Mouse (Mus musculus): Measurements from ENCODE around the gene Casp9.
A peak's percentile ranks its signal among the peaks of the same experiment; 100 is the strongest.

Casp9 gene

DNA sequence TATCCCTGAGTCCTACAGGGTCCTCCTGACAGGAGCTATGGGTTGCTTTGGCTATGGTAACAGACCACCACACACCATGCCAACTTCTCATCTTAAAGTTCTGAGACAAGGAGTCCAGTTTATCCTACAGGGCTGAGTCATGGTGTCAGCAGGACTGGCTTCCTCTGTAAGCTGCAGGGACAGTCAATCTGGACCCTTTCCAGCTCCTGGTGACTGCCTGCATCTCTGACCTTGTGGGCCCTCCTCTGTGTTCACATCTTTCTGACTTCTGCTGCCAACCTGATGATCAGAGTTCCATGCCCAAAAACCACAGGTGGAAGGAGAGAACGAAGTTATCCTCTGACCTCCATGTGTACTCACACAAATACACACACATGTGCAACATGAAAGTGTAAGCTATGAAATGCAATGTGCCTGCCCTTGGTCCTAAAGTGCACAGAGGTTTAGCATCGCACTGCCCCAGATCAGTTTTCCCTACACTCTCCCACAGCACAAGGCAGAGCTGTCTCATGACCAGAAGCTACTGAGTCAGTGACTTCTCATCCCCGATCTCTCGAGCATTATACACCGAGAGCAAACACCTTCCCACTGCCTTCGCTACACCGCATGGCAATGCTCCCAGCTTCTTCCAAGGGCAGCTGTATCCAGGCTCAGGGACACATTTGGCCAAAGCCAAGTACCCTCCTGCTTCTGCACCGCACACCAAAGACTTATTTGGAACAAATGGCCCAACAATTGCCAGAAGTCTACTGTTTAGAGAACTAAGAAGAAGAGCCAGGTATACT, 12.0 kb upstream of the Casp9 start:
- DNase-seq = no peak

DNA sequence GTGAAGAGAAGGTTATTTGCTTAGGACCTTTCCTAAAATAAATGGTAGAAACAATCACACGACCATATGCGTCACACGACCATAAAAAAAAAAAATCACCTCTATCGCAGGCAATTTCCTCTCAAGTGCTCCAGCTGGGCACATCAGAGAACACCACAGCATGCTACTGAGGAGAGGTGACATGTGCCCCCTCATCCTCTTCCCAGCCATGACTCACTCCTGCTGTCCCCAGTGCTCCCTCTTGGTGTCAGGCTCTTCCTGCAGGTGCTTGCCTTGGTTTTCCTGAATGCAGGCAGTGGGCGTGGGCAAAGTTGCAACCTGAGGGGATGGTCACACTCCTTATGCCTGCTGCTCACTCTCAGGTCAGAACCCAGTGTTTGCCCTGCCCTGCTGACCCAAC, 8.6 kb upstream of the Casp9 start:
- DNase-seq = no peak

DNA sequence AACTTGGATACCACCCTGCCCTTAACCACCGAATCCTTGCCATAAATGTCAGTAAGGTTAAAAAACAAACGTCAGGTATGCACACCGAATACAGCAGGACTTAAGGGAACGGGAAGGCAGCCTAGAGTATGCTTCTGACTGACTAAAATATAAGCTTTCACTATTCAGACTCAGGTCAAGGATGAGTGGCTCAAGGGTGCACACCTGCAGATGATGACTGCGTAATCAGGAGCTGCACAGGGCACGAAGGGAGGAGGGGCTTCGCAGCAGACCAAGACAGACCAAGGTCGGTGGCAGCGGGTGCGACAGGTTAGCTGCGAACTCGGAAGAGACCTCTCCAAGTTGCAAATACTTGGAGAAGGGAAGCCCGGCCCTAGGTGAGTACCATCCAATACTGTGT, 7.3 kb upstream of the Casp9 start:
- DNase-seq = no peak

DNA sequence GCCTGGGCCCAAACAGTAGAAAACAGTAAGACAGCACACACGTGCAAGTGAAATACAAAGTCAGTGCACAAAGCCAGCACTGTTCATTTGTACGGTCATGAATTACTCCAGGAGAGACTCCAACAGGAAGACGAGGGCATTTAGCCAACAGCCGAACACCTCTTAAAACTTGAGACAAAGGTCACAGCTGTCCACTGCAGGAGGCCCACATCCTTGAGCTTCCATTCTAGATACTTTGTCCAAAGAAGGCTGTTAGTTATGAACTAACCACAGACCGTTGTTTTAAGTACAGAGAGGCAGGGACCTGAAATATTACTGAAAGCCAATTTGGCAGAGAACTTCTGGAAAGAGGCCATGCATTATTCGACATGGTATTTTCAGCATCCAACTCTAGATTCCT, 6.4 kb upstream of the Casp9 start:
- peak; percentile 90 for DNase-seq

DNA sequence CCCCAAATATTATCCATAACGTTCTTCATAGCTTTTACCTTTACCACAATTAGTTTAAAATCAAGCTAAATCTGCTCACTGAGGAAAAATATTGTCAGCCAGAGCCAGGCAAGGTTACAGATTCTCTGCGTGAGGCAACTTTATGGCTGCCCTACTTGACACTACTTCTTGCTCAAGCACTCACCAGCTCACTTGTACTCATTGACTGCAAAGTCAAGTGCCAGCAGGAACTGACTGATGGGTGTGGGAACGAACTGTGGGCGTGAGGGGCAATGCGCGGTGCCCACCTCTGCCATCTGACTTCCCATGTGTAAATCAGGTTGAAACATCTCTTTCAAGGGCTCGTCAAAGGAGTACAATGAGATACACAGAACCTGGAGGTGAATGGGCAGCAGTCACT, 6.0 kb upstream of the Casp9 start:
- DNase-seq = no peak

DNA sequence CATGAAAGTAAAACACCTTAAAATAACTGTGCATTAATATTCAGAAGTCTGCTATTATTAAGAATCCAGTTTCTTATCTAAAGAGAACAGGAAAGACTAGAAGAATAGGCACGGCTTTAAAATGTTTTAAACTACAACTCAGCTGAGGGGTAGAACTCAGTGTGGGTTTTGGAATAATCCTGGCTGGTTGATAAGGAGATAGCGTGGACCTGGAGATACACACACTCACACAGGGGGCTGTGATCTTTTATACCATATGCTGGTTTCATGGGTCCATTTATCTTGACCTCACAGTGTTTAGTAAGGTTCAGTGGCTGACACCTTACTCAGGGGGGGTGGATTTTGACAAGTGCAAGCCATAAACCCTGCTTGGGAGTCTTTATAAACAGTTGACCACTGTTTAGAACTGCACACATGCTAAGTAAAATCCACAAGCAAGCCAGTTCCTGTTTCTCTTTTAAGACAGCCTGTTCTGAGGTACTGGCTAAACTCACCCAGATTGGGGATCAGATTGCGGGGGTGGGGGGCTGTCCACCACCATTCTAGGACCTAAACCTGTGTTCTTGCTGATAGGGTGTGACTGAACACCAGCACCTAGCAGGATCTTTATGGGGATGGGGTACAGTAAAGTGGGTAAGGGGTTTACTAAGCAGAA, 3.7 kb upstream of the Casp9 start:
- peak; percentile 31 for DNase-seq

DNA sequence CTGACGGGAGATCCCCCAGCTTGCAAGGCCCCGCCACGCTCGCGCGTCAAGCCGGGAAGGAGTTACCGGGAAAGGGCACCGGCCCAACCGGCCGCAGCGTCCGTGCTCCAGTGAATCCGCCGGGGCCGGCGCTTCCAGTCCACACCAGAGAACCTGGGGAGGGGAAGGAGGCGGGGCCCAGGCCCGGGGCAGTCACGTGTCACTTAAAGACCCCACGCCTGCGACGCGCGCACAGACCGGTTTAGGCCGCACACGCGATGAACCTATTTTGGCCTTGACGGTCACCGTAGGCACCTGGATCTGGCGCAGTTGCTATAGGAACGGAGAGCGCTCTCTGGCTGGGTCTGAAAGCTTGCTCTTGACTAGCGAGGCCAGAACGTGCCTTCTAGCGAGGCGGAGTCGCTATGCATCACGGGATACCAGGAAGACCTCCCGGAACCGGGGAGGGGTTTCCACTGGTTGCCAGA, 2.9 kb upstream of the Casp9 start, which contains the start of gene Dnajc16:
TSS of gene Dnajc16 (minus strand) at position 408 of the 467 bp plus-strand sequence.
- DNase-seq = peak; percentile 99

DNA sequence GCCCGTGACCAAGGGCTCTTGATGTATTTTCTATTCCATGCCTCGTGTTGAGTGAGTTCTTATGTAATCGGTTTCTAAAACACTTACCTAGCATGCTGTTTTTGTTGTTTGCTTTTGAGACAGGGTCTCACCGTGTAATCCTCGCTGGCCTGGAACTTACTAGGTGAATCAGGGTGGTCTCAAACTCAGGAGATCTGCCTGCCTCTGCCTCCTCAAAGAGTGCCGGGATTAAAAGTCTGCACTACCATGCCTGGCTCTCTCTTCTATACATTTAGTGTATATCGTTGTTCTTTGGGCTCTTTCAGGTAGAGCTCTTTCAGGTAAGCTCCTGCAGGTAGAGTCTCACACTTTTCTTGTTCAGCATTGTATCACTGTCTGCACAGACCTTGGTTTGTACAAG, 1.9 kb upstream of the Casp9 start:
- no peak for DNase-seq

DNA sequence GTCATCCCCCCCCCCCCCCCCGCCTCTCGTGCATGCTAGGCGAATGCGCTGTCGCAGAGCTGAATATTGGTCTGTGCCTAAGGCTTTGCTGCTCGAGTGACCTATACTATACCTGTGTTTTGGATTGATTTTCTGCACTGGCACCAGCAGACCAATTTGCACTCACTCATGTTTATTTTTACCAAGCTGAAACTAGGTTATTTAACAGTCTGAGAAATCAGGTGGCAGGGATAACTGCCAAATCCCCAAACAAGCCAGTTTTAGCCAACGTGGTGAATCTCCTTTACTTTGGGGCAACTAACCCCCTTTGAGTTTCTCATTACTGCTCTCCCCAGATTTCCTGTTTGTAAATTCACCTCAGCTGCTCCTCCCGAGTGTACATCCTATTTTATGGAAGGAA, 1.5 kb upstream of the Casp9 start:
- no peak for DNase-seq

DNA sequence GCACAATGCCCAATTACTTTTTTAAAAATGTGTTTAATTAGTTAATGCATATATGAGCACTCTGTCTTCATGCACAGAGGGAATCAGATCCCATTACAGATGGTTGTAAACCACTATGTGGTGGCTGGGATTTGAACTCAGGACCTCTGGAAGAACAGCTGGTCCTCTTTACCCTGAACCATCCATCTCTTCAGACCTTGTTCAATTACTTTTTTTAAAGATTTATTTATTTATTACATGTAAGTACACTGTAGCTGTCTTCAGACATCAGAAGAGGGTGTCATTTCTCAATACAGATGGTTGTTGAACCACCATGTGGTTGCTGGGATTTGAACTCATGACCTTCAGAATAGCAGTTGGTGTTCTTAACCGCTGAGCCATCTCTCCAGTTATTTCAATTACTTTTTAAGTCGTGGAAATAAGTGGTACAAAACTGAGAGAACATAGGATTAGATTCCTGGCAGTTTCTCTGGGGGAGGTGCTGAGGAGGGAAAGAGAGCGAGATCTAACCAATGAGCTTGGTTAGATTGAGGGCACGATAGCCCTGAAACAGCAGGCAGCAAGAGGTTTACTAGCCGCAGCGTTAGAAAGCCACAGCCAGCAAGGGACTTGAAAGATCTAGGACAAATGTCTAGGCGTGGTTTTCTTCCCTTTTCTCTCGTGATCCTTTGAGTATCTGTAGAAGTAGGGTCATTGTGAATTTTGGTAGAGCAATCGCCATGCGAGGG, 694 bp upstream of the Casp9 start:
- DNase-seq = no peak

DNA sequence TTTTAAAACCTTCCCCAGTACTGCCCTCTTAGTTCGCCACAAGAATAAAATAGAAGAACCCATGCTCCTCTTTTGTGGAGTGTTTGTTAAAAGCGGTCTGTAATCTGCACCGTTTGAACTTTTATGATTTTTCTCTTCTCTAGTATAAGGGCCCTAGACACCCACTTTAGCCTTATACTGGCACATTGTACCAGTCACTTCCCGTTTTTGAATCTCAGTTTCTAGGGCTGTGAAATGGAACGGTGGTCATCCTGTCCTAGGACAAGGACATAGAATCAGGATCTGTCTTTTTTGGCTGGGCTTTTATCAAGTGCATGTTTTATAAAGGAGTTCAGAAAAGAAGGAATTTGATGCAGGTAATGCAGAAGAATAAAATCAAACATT, 732 bp downstream of the Casp9 start:
- peak; percentile 33 for DNase-seq

DNA sequence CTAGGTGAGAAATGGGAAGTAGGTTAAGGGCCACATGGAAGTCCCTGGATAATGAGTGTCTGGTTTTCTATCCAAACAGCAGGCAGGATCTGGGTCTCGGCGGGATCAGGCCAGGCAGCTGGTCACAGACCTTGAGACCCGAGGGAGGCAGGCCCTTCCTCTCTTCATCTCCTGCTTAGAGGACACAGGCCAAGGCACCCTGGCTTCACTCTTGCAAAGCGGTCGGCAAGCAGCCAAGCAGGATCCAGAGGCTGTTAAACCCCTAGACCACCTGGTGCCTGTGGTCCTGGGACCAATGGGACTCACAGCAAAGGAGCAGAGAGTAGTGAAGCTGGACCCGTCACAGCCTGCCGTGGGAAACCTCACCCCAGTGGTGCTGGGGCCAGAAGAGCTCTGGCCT, 2.9 kb downstream of the Casp9 start:
- peak; percentile 40 for DNase-seq

DNA sequence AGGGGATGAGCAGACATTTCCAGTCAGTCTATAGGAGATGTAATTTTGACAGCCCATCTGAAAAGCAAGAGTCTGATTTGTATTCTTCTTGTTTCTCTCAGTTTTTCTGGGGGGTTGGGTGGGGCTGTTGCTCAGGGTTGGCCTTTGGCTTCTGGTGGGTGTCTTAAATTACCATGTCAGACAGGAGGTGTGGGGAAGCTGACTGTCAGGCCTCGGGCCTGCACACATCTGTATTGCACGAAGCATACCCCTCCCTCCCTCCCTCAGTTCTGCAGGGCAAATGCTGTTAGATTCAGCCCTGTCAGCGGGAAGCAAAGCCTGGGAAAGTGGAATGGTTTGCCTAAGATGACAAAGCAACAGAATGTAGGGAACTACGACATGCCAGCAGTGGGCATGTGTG, 3.5 kb downstream of the Casp9 start:
- no peak for DNase-seq

DNA sequence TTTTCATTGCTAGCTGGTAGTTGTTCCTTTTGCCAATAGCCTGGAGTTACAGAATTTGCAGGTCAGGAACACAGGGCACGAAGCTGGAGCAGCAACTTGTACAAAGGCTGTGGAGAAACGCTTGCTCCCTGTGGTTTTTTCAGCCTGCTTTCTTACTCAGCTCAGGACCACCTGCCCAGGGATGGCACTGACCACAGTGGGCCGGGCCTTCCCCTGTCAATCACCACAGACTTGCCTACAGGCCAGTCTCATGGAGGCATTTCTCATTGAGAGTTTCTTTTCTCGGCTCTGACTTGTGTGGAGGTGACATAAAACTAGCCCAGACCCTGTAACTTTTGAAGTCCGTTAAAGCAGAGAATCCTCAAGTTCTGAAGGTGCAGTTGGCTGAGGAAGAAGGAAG, 4.1 kb downstream of the Casp9 start:
- DNase-seq = no peak

DNA sequence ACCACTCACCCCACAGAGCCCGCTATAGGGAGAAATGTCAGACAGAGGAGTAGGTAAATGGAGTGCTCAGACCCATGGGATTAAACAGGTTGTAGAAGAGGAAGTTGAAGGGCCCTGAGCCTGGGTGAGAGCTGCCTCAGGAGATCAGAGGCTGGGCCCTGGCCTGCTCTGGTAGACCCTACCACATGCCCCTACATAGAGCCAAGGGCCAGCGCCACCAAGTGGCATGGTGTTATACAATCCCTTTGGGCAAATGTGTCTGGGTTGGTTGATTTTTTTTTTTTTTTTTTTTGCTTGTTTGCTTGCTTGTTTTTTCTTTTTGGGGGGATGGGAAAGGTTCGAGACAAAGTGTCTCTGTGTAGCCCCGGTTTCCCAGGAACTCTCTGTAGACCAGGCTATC, 10.7 kb downstream of the Casp9 start:
- no peak for DNase-seq

DNA sequence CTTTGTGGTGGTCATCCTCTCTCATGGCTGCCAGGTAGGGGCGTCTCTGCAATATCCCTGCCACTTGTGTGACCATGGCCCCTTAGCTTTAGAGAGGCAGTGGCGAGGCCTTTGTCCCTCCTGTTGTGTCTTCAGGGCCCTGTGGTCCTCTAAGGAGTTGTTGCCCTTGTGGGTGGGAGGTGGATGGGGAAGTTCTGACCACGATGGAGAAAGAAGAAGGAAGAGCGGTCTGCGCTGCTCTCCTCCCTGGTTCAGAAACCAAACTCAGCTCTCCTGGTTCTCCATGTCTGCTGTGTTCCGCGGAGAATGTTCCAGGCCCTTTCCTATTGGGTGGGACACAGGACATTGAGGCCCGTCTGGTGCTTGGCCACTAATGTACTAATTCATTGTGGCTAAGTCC, 12.5 kb downstream of the Casp9 start:
- DNase-seq = no peak

DNA sequence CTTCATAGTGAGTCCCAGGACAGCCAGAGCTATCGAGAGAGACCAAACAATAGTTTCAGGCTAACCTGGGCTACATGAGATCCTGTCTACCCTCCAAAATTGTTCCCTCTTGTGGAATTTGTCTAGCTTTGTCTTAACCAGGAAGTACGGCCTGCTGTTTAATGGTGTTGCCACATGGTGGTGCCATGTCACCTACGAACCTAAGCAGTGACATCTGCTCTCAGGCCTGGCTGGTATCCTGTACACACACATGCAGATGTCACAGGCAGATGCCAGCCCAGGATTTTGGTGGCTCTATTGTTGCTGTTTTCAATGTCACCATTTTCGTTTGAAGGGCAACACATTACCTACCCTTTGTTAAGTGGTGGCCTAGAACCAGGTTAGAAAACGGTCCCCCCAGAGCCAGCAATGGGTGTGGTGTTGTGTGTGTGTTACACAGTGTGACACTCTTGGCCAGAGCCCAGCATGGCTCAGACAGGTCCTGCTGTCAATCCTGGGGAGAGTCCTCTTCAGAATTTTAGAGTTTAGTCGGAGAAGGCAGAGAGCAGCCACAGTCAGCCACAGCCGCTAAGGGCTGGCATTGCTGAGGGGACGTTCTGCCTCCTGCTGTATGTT, 16.5 kb downstream of the Casp9 start:
- DNase-seq = no peak

DNA sequence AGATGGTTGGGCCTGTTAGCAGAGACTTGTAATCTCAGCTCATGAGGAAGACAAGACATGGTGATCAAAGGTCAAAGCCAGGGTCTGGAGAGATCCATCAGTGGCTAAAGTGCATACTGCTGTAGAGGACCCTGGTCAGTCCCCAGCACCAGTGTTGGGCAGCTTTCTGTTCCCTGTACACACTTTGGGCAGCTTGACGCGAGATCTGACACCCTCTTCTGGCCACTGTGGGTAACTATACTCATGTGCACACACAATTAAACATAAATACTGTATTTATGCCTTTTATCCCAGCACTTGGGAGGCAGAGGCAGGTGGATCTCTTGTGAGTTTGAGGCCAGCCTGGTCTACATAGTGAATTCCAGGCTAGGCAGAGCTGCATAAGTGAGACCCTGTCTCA, 17.6 kb downstream of the Casp9 start:
- no peak for DNase-seq

DNA sequence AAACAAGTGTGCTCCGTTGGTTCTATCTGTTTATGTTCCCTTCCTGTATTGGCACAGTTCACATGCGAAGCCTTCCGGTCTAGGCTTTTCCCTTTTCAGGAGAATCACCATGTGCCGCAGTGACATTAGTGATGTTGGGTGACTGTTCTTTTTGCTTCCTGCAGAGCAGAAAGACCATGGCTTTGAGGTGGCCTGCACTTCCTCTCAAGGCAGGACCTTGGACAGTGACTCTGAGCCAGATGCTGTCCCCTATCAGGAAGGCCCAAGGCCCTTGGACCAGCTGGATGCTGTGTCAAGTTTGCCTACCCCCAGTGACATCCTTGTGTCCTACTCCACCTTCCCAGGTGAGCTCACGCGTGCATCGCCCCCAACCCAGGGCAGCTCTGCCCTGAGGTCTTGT, 18.0 kb downstream of the Casp9 start:
- no peak for DNase-seq

DNA sequence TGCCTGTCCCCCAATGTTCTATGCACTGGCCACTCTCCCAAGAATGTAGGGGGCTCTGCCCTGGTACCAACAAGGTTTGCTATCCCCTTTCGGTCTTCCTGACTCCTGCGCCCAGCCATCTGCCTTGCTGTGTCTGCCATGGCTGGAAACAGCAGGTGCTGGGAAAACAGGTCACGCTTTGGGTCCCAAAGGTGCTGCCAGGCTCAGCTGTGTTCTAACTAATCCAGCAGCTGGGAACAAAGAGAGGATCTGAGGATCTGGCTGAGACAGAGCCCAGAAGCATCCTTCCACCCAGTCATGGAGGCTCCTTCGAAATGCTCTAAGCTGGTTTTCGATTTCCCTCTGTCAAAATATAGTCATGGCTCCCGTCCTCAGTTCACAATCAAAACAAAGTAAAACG, 22.9 kb downstream of the Casp9 start:
- no peak for DNase-seq

DNA sequence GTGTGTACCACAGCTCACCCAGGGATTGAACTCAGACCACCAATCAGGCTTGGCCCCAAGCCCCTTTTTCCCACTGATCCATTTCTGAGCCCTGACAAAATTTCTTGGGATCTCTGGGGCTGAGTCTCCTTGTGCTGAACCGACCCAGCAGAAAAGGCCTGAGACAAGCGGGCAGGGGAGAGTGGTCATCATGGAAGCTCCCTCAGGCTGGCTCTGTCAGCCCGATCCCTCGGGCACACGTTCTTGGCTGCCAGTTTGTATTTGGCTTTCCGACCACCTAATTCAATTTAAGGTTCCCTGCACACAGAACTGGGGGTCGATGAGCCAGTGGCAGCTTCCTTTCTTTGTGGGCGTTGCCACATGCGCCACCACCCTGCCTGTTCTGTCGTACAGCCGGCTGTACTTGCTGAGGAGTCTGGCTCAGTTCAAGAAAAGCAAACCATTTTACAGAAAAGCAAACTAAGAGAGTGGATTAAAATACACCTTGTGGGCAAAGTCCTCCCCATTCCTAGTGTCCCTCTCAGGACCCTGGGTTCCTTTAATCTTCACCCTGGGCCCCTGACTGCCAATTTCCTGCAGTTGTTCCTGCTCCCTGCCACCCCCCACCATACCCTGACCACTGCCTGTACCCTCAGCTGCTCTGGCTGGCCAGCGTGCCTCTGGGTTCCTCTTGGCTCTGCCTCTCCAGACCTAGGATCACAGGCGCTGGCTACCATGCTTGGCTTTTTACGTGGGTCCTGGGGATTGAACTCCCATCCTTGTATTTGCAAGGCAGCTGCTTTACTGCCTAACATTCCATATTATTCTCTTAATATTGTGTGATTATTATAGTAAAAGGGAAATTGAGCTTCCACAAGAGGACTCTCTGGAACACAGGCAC, 23.6 kb downstream of the Casp9 start:
- no peak for DNase-seq

DNA sequence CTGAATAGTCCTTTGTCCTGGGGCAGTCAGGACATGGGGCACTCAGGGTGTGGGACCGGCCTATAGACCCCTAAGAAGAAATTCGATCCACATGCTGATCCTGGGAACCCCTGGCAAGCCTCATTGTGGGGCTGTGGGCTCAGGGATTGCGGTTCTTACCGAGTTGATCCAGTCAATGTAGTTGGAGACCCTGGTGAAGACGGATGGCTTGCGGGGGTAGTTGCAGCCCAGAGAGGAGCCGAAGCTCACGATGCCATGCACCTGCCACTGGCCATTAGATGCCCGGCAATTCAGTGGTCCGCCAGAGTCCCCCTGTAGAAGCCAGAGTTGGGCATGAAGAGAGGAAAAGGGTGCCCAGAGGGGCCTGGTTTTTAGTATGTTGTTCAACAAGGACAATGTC, 24.3 kb downstream of the Casp9 start:
- no peak for DNase-seq

DNA sequence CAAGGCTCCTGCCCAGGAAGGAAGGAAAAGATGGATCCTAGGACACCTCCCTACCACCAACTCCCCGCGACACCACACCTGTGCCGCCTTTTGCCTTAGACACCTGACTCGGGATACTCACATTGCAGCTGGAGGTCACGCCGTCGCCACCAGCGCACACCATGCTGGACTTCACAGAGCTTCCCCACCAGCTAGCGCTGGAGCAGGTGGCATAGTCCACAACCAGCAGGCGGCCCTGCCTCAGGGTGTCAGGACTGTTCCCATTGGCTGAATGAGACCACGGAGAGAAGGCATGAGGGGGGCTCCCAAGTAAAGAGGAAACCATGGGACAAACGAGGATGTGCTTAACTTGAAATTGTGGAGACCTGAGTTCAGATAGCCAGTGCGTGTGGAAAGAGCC, 25.4 kb downstream of the Casp9 start:
- no peak for DNase-seq

All from kidney, adult 9 months (tissue).